Mouse (Mus musculus) embryo, embryonic 9.5 days (tissue): ENCODE data around the gene Piga.

Experiments
- DNase-seq: peaks from one replicate; pipeline ENCODE4 v3.0.0-alpha.2; 2017; ENCODE audit errors: extremely low spot score

Gene Piga

DNA sequence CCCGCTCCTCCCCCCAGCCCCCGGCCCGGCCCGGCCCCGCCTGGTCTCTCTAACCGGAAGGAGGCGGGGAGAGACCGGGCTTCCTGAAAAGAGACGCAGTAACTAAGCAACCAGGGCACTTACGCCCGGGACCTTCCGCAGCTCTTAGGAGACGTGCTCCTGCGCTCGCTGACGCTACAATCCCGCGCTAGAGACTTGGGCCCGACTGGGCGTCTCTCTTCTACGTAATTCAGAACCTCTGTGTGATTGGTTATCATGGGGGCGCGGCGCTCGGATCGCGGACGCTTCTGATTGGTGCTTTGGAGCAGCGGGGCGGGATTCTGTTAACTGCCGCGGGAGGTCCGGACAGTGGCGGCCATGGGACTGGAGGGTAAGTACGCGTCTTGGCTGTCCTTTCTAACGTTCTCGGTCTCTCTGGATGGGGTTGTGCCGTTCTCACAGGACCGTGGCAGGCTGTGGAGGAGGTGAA, at the start of gene Piga:
Piga (plus strand) TSS at position 317 of the 469 bp plus-strand sequence.
- DNase-seq = peak; percentile 89

DNA sequence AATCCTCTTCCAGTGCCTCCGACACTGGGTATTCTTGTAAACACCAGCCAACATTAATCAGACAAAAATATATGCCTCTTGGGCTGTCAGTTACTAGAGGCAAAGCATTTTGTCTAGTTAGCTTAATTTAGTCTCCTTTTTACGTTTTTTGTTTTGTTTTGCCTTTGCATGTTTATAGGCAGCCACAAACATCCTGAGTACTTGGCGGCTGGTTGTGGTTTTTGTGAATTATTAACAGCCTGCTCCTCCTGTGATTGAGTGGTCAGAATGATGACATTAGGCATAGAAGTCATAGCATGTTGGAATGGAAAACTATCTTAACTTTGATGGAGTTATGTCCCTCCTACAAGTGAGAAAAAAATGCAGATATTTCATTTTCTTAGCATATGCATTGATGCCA, 49.0 kb upstream of the Piga start:
- DNase-seq = no peak

DNA sequence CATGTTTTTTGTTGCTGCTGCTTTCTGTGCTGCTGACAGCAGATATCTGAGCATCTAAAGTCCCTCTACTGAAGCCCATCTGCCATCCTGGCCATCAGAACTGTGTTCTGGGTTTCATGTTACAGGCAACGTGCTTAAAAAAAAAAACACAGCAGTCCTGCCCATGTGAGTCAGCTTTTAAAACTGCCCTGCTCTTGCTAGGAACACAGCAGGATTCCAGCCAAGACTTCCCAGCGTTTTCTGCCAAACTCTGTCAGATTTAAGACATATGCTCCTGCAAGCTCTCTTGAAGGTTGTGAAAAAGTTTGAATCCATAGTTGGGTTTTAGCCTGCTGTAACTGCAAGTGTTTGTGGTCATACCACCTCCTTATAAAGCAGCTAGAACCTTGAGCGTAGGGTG, 46.5 kb upstream of the Piga start, which contains the start of gene Vegfd:
Vegfd (plus strand) TSS at position 298 of the 400 bp plus-strand sequence.
- no peak for DNase-seq

DNA sequence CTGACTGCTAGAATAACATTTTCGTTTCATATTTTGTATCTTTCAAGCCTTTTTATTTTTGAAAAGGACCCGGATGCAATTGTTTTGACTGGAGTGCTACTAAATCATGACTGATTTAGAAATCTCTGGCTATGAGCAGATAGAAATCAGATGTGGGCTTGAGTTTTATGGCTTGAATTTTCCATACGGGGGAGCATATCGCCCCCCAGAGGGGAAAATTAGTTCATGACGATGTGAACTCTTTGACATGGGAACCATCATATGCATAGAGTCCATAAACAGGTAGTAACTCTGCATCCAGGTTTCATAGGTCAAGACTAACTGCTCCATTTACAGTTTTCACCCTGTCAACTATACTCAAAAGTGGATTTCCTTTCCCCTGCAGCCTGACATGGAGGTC, 45.0 kb upstream of the Piga start:
- DNase-seq = no peak

DNA sequence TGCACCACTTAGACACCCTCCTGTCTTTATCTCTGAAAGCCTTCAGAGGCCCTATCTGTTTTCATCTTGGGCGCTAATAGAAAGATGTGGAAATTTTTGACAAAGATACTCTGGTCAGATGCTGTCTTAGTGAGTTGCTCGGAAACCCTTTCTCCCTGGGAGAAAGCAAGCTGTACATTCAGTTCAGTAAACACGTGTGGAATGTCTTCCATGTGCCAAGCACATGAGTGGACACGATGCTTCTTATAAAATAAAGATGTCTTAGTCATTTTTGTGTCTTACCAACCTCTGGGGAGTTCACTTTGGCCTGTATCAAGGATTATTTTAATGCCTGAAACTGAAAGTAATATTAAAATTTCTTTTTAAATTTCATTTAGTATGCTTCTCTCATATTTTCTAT, 39.9 kb upstream of the Piga start:
- no peak for DNase-seq

DNA sequence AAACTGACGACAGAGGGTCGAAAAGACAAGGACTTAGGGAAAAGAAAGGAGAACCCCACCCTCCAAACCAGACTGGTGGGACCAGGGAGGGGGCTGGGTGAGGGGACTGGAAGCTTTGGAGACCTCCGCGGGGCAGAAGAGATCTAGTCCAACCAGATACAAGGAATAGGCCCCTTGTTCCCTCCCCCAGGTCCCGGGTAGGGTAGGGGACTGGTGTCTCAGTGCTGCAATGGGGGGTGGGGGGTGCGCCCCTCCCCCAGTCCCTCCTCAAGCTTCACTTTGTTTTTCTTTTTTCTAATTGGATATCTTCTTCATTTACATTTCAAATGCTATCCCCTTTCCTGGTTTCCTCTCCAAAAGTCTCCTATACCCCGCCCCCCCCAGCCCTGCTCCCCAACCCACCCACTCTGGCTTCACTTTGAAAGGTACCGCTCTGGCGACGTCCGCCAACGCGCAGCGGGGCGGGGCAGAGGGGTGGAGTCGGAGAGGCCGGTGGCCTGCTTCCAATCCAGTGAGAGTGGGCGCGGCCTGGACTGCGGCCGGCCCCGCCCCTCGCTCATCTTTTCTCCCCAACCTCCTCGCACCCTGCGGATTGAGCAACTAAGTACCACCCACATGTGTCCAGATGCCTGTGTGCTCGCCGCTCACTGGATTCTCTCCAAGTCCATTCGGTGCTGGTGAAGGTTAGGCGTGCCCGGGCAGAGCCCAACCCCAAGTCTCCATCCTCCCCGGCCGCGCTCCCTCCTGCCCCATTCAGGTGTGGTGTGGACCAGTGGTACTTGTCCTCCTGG, 37.8 kb upstream of the Piga start:
- DNase-seq = peak; percentile 80

DNA sequence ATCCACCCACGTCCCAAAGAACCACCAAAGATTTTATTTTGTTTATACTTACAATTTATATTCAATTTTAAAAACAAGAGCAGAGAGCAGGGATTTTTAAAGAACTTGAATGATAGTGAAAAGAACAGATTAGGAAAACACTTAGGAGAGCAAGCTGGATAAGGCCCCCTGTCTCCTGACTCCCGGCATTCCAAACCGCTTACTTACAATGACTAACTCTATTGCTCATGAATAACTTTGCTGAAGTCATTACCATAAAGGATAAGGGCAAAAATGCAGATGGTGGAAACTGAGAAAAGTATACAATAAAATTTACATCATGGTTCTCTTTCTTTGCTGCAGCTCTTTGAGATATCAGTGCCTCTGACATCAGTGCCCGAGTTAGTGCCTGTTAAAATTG, 25.5 kb upstream of the Piga start:
- no peak for DNase-seq

DNA sequence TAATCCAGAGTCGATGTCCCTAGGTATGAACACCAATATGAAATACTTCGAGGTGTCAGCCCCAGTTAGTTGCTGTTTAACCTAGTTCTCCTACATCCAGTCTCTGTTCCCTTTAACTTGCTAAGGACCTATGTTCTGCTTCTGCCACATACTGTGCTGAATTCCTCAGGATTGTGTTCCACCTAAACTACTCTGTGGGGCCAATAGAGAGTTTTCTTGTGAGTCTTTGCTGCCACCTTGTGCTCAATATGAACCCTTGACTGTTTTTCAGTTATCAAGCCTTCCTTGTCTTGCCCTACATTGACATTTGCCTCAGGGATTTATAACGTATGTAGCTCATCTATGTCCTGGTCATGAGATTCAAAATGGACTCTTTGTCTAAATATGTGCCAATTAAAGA, 21.1 kb upstream of the Piga start:
- peak; percentile 5 for DNase-seq

DNA sequence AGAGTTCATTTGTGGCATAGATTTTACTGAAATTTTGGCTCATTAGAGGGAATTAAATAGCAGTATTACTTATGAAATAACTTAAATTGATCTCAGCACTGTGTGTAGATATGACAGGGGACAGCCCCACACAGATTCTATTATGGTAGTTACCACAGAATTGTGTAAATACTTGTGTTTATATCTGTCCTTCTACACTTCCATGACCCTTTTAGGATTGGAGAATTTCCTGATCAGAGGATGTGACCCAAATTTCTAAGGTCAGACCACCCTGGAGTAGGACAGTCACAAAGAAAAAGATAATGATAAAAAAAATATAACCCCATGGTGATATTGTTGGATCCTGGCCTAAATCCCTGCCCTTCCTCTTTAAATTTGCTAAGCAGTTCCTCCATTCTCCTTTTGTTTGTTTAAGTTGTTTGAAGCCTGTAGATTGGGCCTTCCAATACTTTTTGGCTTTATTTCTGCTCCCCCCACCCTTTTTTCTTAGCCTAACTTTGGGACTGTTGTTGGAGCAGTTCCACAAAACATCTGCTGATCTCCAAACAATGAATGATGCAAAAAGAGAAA, 14.4 kb upstream of the Piga start:
- DNase-seq = no peak

DNA sequence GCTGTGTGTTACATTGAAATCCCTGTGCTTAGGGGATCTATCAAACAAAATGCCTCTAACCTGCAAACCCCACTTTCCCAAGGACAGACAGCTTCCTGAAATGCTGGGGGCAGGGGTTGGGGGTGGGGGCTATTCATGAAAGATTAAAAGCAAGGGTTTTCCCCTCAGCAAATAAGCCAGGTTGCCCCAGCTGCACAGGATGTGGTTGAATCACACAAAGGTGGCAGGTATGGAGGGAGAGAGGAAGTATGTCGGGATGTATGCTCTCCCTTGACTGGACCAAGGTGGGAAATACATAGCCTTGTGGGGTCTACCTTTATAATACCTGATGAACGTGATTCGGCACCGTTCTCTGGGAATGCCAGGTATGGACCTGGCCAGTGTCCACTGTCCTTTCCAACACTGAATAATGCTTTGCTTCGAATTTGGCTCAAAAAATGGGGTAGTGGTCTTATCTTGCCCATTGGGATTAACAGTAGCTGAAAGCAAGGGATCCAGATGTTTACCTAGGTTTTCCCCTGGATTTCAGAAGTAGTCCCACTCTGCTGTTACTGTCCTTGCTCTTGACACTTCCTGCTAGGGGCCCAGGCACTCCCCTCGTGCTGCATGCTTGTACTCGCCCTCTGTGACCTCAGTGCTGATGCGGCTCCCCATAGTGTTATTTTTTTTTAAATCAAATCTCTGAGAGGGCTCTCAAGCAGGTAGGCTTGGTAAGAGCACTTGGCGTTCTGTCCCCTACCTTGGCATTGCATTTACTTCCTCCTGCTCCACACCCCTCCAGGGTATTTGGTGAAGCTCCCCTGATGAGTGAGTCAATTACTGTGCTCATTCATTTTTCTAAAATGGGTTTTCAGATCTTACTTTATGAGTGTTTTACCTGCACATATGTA, 13.2 kb upstream of the Piga start:
- DNase-seq = no peak

DNA sequence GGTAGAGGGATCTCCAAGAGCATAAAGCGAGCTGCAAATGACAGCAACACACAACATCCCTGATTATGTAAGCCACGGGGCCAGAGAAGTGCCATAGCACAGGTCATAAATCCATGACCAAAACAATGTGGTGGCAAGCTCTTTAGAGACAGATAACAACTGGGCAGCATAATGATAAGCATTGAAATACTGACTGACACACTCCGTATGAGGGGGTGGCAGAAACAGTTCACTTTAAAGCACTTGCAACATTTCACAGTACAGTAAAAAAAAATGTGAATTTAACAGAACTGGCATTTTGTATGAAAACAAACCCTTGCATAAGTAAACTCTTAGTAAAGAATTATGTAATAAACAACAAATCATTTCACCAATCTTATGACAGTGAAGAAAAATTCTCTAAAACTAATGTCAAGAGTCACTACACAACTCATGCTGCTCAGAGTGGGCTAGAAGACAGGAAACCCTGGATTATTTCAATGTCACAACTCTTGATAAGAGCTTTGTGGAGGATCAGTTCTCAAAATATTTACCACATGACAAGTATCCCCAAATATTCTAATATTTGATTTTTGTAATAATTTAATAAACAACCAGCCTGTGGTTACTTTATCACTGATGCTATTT, 11.2 kb upstream of the Piga start:
- no peak for DNase-seq

DNA sequence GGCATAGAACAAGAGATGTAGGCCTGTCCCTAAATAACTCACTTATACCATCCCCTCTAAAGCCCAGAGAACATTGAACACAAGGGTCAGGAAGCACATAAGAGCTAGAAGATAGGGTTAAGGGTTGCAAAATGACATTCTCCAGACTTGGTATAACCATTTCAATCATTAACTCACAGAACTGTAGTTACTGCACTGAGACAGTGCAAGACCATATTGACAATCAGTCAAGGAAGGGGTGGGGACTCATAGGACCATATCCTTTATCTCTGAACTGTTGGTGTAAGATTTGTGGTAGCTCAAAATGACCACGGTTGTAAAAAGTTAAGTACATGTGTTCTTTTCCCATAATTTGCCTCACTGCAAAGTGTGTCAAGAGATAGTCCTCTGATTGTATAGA, 9.0 kb upstream of the Piga start:
- no peak for DNase-seq

DNA sequence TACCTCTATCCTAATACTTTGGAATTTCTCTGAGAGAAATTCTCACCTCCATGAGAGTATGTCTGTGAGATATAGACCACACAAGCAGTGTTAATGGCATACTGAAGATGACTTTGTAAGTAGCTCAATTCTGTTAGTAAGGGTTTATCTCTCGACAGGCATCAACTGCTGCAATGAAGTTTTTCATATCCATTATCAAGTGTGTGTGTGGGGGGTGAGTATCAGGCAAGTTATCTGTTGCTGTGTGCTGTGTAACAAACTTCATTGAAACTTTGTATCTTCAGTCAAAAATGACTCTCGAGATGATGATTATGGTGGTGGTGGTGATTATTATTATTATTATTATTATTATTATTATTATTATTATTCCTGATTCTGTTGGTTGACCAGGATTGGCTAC, 2.8 kb upstream of the Piga start:
- DNase-seq = no peak

DNA sequence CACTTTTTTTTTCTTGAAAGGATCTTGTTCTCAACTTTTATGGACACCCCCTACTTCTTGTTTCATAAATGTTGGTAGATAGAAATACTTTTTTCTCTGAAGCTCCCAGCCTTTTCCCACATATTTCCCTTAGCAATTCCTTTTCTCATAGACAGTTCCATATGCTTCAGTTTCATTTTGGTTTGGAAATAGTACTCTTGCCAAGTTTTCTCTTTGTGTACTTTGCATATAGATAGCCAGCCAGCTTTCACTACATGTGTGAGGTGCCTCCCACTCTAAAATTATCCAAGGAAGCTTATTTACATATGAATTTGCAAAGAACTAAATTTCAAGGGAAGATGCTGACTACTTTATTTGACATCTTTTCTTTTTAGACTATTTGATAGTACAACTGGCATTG, 1.6 kb upstream of the Piga start:
- DNase-seq = no peak

DNA sequence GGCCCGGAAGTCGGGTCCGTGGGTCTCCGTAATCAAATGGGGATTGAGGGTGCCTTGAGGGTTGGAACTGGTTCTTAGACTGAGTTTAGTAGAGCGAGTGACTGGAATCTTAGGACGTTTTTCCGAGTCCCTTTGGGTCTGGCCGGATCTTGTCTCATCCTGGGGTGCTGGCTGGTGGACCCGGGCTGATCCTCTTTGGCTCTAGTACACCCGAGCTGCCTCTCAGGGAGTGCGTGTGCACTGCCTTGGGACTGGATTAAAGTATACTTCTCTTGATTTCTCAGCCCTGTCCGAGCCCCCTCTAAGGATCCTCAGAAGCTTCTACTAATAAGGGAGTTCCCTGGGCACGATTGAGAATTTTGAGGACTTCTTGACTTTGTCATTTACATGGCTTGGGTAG, 368 bp downstream of the Piga start:
- DNase-seq = no peak

DNA sequence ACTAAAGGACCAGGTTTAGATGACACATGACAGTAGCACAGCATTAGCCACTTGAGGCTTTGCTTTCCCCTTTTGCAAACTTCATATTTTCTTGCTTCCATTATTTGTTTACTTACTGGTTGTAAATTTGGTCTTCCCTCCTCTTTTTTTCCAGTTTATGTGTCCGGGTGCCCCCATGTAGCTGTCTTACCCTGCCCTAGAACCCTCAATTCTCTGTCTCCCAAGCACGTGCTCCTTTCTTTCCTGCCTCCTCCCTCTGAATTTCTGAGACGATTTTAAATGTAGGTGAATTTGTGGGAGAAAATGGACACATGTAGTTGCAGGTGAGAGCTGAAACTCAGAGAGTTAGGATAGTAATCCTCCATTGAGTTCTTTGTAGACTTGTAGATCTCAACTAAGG, 931 bp downstream of the Piga start:
- DNase-seq = no peak

DNA sequence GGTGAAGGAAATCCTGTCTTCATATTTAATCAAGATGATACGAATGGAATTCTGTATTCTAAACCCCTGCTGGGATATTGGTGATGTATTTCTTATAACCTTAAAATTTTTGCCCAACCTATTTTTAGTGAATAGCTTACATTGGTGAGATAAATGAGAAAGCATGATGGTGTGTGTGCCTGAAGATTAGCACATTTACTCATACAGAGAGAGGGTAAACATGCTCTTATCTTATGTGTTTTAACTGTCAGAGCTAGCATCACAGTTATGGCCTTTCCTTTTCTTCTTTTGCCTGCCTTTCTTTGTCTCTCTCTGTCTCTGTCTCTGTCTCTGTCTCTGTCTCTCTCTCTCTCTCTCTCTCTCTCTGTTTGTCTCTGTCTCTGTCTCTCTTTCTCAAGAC, 5.2 kb downstream of the Piga start:
- no peak for DNase-seq

DNA sequence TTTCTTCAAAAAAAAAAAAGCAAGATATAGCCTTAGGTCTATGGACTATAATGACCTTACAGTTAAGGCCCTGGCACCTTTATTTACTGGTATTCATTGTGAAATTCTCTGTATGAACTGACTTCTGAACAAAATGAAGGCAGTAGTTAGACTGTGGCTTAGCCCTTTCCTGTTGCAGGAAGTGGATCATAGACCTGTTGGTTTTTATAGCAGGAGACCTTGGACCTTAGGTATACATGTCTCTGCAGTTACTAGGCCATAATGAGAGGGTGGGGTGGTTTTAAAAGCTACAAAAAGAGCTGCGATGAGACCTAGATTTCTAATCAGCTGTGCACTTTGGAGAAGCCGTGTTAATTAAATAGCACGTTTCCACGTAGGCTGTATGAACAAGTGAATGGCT, 7.7 kb downstream of the Piga start:
- DNase-seq = no peak

DNA sequence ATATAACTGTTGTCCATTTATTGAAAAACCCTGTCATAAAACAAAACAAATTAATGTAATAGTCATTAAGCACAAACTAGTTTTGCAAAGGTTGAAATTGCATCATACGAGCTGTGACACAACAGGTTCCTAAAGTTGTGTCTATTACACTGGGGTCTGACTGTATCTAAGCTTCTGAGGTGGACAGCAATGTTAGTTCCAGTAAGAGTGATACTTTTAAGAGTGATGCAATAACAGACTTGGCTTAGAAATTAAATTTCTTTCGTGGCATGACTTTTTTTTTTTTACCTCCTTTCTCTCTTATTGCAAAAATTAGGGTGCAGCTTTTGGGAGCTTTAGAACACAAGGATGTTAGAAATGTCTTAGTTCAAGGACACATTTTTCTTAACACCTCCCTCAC, 8.6 kb downstream of the Piga start:
- DNase-seq = no peak

DNA sequence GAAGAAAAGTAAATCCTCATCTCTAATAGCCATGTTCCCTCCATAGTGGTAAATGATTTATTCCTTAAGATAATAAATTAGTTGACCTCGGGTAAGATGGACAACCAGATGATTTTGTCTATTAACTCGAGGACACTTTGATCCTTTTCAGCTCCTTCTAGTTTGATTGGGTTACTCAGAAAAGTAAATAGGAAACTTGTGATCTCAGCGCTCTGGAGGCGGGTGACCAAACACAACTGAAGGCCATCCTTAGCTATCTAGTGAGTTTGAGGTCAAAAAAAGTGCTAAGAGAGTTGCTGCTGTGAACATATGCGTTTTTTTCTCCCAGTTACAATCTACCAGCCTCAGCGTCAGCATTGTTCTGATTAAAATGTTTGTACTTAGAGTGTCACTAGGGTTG, 11.0 kb downstream of the Piga start:
- no peak for DNase-seq

DNA sequence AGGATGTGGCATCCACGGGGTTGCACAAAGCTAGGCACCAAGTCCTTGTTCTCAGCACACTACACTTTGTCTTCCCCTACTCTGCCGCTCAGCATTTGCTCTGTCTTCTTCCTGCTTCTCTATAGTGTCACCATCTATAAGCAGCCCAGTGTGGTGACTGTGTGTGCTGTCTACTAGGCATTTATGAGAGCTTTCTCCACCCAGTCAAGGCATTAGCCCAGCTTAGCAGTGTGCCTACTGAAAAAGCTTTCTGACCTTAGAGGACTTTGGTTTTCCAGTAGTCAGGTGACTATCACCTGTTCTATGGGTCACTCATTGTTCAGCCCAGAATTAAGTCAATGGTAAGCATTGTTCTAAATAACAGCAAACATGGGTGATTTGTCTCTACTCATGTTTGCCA, 11.5 kb downstream of the Piga start:
- DNase-seq = no peak

DNA sequence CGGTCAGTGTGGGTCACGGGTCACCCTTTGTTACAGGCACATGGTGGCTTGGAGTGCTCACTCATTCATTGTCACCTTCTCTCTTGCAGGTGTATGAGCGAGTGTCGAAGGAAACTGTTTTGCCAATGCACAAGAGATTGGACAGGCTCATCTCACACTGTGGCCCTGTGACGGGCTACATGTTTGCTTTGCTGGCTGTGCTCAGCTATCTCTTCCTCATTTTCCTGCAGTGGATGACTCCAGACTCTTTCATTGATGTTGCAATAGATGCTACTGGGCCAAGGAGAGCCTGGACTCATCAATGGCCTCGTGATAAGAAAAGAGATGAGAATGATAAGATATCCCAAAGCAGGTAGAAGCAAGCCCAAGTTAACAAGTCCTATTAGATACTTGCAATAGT, 12.0 kb downstream of the Piga start:
- DNase-seq = no peak
